8 mouse cellular contexts compared by ENCODE assay signal in the genomic region with DNA sequence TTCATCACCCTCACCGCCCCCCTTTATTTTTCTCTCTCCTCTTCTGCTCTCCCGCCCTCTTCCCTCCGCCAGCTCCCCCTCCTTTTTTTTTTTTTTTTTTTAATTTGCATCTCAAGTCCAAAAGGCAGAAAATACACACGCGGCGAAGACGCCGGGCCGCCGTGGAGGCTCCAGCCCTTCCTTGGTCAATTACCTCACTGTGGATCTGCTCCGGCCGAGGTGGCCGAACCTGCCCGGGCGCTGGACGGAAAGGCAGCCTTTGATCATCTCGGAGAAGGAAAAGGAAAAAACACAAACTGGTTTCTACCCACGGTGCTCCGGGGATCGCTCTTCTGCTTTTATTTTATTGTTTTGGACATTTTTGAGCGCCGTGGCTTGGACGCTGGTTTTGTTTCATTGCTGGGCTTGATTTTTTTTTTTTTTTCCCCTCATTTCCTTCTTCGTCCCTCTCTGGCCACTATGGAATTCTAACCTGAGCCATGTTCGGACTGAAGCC.
A peak's percentile ranks its signal among the peaks of the same experiment; 100 is the strongest.
DNase-seq lines count a peak whose midpoint lies in the region; ATAC-seq and TF ChIP-seq lines count a peak whose summit lies in the region.

No protein-coding gene starts in this region.

- peak overlapping the region; percentile 97 for H3K4me2 ChIP-seq in hindbrain, postnatal 0 days (ENCODE audit: low read depth, low read length)
- peak overlapping the region; percentile 93 for H3K4me2 ChIP-seq in liver, postnatal 0 days (ENCODE audit: low read depth, low read length)
- H3K4me2 ChIP-seq in stomach, embryonic 15.5 days: peak overlapping the region; percentile 99

- no peaks in the 10 kb centered on the region for H3K36me3 ChIP-seq in hindbrain, postnatal 0 days (ENCODE audit: insufficient read depth, low read length)
- H3K36me3 ChIP-seq in liver, postnatal 0 days (replicated peaks; ENCODE audit: insufficient read depth, low read length): no peaks in the 10 kb centered on the region
- no peaks in the 10 kb centered on the region for H3K36me3 ChIP-seq in stomach, embryonic 15.5 days

- DNase-seq in thymus, postnatal 4 days: peak; percentile 54
- DNase-seq in thymus, postnatal 0 days (ENCODE audit: low spot score): no peak
- peak; percentile 73 to 76 for DNase-seq in cerebellum, postnatal 25 days
- DNase-seq in hindbrain, postnatal 0 days (ENCODE audit: low spot score): peak; percentile 50
- no peak for DNase-seq in liver, postnatal 0 days
- no peak for DNase-seq in left cerebral cortex, adult 9 months (ENCODE audit: low spot score in 2 of 2)

- WGBS in hindbrain, postnatal 0 days: under 1% methylated on average over 25 of the region's 25 CpGs
- WGBS in liver, postnatal 0 days (ENCODE audit: insufficient replicate concordance): under 1% methylated on average over 25 of the region's 25 CpGs
- WGBS in stomach, embryonic 15.5 days: 1% methylated on average over 25 of the region's 25 CpGs

- no peak for TF ChIP-seq EP300 in liver, postnatal 0 days (IDR thresholded peaks at IDR 0.05; ENCODE audit: low read depth)

- H3K27ac ChIP-seq in hindbrain, postnatal 0 days: peak overlapping the region; percentile 99
- H3K27ac ChIP-seq in liver, postnatal 0 days (ENCODE audit: low read depth): peak overlapping the region; percentile 96
- H3K27ac ChIP-seq in stomach, embryonic 15.5 days: peak overlapping the region; percentile 91

- no peaks in the 10 kb centered on the region for H3K9me3 ChIP-seq in hindbrain, postnatal 0 days (ENCODE audit: low read length)
- H3K9me3 ChIP-seq in liver, postnatal 0 days (ENCODE audit: low read length): no peaks in the 10 kb centered on the region
- H3K9me3 ChIP-seq in stomach, embryonic 15.5 days: no peaks in the 10 kb centered on the region

- no peak for ATAC-seq in hindbrain, postnatal 0 days
- ATAC-seq in liver, postnatal 0 days: no peak
- ATAC-seq in stomach, embryonic 15.5 days (ENCODE audit: insufficient read depth, low FRiP score, low read depth): no peak
- no peak for ATAC-seq in inflammation-experienced regulatory T-cells, adult 6 months

- no peak for TF ChIP-seq CTCF in hindbrain, postnatal 0 days (IDR thresholded peaks at IDR 0.05; ENCODE audit: low read depth)
- no peak for TF ChIP-seq CTCF in liver, postnatal 0 days (IDR thresholded peaks at IDR 0.05; ENCODE audit: low read depth)

- H3K4me1 ChIP-seq in hindbrain, postnatal 0 days (ENCODE audit: insufficient read depth, low read length): peaks cover 54% of the 10 kb centered on the region
- peaks cover 62% of the 10 kb centered on the region for H3K4me1 ChIP-seq in liver, postnatal 0 days (ENCODE audit: insufficient read depth)
- H3K4me1 ChIP-seq in stomach, embryonic 15.5 days: peaks cover 72% of the 10 kb centered on the region

- peak overlapping the region; percentile 89 for H3K9ac ChIP-seq in hindbrain, postnatal 0 days (replicated peaks; ENCODE audit: low read length)
- H3K9ac ChIP-seq in liver, postnatal 0 days (replicated peaks): peak overlapping the region; percentile 90
- peak overlapping the region; percentile 65 for H3K9ac ChIP-seq in stomach, embryonic 15.5 days

- no peaks in the 10 kb centered on the region for H3K27me3 ChIP-seq in hindbrain, postnatal 0 days (ENCODE audit: insufficient read depth, low read length)
- no peaks in the 10 kb centered on the region for H3K27me3 ChIP-seq in liver, postnatal 0 days (ENCODE audit: insufficient read depth, low read length)
- no peaks in the 10 kb centered on the region; the same call in 1 of the 2 replicates for H3K27me3 ChIP-seq in stomach, embryonic 15.5 days (replicated peaks)

- H3K4me3 ChIP-seq in hindbrain, postnatal 0 days (ENCODE audit: low read length): peak overlapping the region; percentile 92
- peak overlapping the region; percentile 89 for H3K4me3 ChIP-seq in liver, postnatal 0 days (ENCODE audit: low read depth, low read length)
- H3K4me3 ChIP-seq in stomach, embryonic 15.5 days (replicated peaks): peak overlapping the region; percentile 71

Comparison
In these comparisons a context has a peak if more than half of its experiments do, and no peak if none do; other contexts are left out.
1. DNase-seq: peak in thymus, postnatal 4 days (single experiment), cerebellum, postnatal 25 days (2 of 2) and hindbrain, postnatal 0 days (single experiment); none in thymus, postnatal 0 days (single experiment), liver, postnatal 0 days (single experiment) and left cerebral cortex, adult 9 months (0 of 2).
2. Peak in every context shown above with its lines, with median percentiles within 50 percentile points of each other: H3K27ac ChIP-seq, H3K4me2 ChIP-seq, H3K4me3 ChIP-seq and H3K9ac ChIP-seq.